Mouse (Mus musculus) cerebellum, adult 11-12 months (tissue): Measurements from ENCODE around the gene Rfc5.
"Not testable (repeated sequence)": the region's sequence is repeated elsewhere in the genome, so short reads cannot be mapped to it uniquely, and the experiment has no call there.

Experiments
- DNase-seq: peaks from one replicate; pipeline ENCODE4 v3.0.0; 2022

The Rfc5 gene

GRCm38 (mm10) chr5:117388877-117389276 is at the start of gene Rfc5:
Gene Rfc5, minus strand, starts transcription at chr5:117389047.
- peak; percentile 90 for DNase-seq

- DNase-seq = not testable (repeated sequence)
These were observed 44.7 kb upstream of the Rfc5 start for GRCm38 (mm10) chr5:117433501-117433900.

DNA sequence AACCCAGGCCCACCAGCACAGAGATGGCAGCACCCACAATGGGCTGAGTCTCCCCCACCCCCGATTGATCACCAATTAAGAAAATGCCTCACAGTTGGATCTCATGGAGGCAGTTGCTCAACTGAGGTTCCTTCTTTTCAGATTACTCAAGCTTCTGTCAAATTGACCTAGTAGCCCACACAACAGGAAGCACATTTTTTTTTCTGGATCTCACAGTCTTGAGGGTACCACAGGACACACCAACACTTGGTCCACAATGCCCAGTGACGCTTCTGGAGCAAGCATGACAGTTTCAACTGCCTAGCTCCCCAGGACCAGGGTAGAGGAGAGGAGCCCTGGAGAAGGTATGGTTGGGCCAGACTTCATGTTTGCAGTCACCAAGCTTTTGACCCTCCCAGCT is 28.6 kb upstream of the Rfc5 start:
- DNase-seq = no peak

- peak; percentile 39 for DNase-seq
These were observed 26.4 kb upstream of the Rfc5 start for GRCm38 (mm10) chr5:117415011-117415912.

DNA sequence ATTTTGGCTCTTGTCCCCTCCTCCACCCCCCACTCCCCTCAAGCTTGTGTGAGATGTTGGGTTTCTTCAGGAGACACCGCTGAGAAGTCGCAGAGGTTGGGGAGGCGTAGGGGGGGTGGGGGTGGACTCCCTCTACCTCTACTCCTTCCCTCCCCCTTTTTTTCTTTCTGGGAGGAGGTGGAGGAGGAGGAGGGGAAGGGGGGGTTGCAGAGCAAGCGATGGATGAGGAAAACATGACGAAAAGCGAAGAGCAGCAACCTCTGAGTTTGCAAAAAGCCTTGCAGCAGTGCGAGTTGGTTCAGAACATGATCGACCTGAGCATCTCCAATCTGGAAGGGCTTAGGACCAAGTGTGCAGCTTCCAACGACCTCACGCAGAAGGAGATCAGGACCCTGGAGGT is 25.8 kb upstream of the Rfc5 start:
- peak; percentile 65 for DNase-seq

- DNase-seq = peak; percentile 86
These were observed 25.0 kb upstream of the Rfc5 start, which contains the start of gene Ksr2 for GRCm38 (mm10) chr5:117413507-117414501. Gene Ksr2, plus strand, starts transcription at chr5:117414000.

DNA sequence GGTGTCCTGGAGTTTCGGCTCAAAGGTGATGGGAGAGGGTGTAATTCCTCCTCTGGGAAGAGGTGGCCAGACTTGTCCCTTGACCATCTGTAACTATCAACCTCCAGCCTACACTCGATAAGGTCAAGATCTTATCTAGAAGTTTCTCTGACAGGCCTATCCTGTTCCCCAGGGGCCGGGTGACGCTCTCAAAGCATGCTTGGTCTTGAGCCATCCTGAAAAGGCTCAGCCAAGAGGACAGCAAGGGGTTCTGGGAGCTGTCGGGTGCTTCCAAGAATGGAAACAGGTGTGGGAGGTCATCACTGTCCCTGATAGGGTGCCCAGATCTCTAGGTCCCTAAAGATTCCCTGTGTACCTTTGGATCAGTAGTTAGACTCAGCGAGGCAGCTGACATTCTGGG is 20.5 kb upstream of the Rfc5 start:
- DNase-seq = no peak

- no peak for DNase-seq
These were observed 19.4 kb upstream of the Rfc5 start for GRCm38 (mm10) chr5:117408216-117408615.

GRCm38 (mm10) chr5:117404671-117405070 is 15.8 kb upstream of the Rfc5 start:
- not testable (repeated sequence) for DNase-seq

DNA sequence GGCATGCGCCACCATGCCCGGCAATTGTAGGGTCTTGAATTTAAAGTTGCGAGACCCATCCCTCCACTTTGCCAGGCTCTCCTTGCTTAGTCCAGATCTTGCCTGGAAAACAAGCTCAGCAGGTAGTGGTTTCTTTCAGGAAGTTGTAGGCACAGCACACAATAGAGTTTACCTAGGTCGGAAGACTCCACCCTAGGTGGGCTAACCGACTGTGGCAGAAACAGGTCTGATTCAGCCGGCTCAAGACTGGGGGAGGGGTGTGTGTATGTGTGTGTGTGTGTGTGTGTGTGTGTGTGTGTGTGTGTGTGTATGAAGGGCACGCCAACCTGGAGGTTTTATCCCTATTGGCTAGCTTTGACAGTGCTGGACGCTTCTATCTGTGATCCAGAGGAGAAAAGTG is 14.8 kb upstream of the Rfc5 start:
- DNase-seq = no peak

GRCm38 (mm10) chr5:117399281-117399680 is 10.4 kb upstream of the Rfc5 start:
- no peak for DNase-seq

- no peak for DNase-seq
These were observed 9.2 kb upstream of the Rfc5 start for GRCm38 (mm10) chr5:117398007-117398550.

DNA sequence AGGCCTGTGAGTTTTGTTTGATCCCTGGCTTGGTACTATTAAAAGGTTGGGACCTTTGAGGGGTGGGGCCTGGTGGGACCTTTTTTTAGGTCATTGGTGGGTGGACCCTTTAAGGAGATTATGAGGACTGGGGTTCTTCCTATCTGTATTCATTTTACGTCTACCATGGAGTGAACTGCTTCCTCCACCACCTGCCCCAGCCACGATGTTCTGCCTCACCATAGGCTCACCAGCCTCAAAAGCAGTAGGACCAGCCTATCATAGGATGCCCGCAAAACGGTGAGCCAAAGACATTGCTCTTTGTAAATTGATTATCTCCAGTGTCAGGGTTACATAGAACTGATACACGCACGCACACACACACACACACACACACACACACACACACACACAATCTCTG is 8.5 kb upstream of the Rfc5 start:
- DNase-seq = no peak

GRCm38 (mm10) chr5:117396596-117397014 is 7.8 kb upstream of the Rfc5 start:
- no peak for DNase-seq

GRCm38 (mm10) chr5:117395834-117396233 is 7.0 kb upstream of the Rfc5 start:
- no peak for DNase-seq

GRCm38 (mm10) chr5:117390895-117391294 is 2.0 kb upstream of the Rfc5 start:
- no peak for DNase-seq

DNA sequence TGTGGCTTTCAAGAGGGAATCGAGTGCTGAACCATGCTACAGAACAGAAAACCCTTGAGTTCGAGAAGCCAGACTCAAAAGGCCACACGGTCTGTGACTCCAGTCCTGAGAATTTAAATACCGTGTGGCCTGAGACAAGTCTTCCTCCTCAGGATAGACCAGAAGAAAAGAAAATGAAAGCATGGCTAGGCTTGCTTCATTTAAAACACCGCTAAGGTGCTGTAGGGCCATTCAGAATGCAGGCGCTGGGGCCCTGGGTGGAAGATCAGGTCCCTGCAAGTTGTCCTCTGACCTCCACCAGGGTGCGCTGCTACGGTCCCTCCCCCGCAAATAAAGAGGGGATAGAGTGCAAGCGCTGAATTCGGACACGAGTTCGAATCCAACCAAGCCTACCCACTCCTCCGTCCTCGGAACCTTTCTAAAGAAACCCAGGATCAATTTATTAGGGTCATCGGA is 523 bp downstream of the Rfc5 start:
- DNase-seq = peak; percentile 60

GRCm38 (mm10) chr5:117383198-117383597 is 5.6 kb downstream of the Rfc5 start:
- DNase-seq = no peak

GRCm38 (mm10) chr5:117381785-117382184 is 7.1 kb downstream of the Rfc5 start:
- DNase-seq = no peak

DNA sequence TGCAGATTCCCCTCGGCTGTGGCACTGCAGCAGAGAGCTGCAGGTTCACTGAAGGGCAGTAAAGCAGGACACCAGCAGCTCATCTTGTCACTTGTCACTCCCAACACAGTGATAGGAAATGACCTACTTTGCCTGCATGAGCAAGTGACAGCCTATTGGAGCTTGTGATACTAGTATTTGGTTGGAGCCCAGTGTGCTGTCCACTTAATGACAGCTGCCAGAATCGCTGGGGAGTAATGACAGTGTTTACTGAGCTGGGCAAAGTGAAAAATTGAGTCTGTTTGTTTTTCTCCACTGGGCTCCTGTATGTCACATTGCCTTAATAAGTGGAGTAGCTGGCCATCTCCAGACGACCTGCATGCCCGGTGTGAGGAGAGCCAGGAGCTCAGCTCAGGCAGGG is 8.6 kb downstream of the Rfc5 start:
- no peak for DNase-seq

DNA sequence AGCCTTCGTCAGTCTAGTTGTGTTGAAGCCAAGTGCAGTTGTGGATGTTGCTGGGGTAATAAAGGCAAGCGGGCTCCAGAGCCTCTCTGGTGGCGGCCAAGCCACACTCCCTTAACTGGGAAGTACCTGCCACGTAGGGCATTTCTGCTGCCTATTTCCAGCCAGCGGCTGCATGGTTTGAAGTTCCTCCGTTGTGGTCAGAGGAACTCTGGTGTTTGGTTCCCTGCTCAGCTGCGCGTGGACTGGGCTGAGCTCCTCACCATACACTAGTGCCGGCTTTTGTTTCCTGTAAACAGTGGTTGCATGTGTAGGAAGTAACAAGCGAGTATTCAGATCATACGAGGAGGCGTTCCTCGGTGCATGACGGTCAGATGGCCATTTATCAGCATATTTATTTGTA is 11.1 kb downstream of the Rfc5 start:
- DNase-seq = not testable (repeated sequence)

- DNase-seq = no peak
These were observed 12.5 kb downstream of the Rfc5 start for GRCm38 (mm10) chr5:117376331-117376761.
